Mouse (Mus musculus): ENCODE results near the gene Ksr2. TPM values are rescaled to one million over a fixed set of nuclear protein-coding genes. Genes with fewer than 3 reads are reported as not detected.
"Not testable (repeated sequence)": the region's sequence is repeated elsewhere in the genome, so short reads cannot be mapped to it uniquely, and the experiment has no call there.

Gene Ksr2
- polyA plus RNA-seq, 1 experiment from 2014 or later = 0.09 TPM

DNA sequence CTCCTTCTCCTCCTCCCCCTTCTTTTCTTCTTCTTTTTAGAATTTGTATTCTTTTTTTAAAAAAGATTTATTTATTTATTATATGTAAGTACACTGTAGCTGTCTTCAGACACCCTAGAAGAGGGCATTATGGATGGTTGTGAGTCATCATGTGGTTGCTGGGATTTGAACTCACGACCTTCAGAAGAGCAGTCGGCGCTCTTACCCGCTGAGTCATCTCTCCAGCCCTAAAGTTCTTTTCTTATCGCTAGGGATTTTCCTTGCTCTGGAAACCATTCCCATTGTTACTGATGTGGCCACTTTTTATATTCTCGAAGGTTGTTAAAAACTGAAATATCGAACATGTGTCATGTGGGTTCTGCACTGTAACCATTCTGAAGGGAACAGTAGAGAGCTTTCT is 19.7 kb downstream of the Ksr2 start:
- not testable (repeated sequence) for H3K4me2 ChIP-seq (ENCODE audit: low read depth, low read length); H3K9ac ChIP-seq (ENCODE audit: low read length); H3K27ac ChIP-seq (ENCODE audit: low read length); H3K36me3 ChIP-seq (ENCODE audit: control insufficient read depth, insufficient read depth, low read length); H3K27me3 ChIP-seq (ENCODE audit: control insufficient read depth, insufficient read depth, low read depth, low read length); H3K9me3 ChIP-seq (ENCODE audit: control insufficient read depth, low read length); H3K4me1 ChIP-seq (replicated peaks; ENCODE audit: control insufficient read depth, insufficient read depth, low read length); H3K4me3 ChIP-seq (ENCODE audit: low read length); ATAC-seq (ENCODE audit: low read depth)
- 86% methylated on average over 7 of the region's 7 CpGs for WGBS

DNA sequence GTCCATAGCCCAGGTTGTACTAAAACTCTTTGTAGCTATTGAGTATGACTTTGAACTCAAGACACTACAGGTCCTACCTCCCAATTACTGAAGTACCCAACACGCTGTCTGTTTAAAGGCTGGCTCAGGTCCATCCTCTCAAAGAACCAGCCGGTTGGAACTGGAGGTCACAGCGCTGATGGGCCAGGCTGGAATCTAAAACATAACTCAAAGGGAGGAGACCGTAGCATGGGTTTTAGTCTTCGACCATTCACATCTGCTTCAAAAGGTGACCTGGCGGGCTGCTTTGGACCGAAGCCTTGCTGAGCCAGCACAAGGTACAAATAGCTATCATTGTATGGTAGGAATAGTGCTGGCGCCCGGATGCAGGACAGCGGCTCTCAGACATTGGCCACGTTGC is 26.5 kb downstream of the Ksr2 start:
- no peak overlapping the region for H3K4me3 ChIP-seq (ENCODE audit: low read length)
- H3K9me3 ChIP-seq (ENCODE audit: control insufficient read depth, low read length) = no peaks in the 10 kb centered on the region
- WGBS = 90% methylated on average over 11 of the region's 11 CpGs
- H3K27me3 ChIP-seq (ENCODE audit: control insufficient read depth, insufficient read depth, low read depth, low read length) = no peaks in the 10 kb centered on the region
- no peak overlapping the region for H3K9ac ChIP-seq (ENCODE audit: low read length)
- H3K27ac ChIP-seq (ENCODE audit: low read length) = no peak overlapping the region
- no peaks in the 10 kb centered on the region for H3K36me3 ChIP-seq (ENCODE audit: control insufficient read depth, insufficient read depth, low read length)
- no peak overlapping the region for H3K4me2 ChIP-seq (ENCODE audit: low read depth, low read length)
- no peak for ATAC-seq (ENCODE audit: low read depth)
- no peaks in the 10 kb centered on the region for H3K4me1 ChIP-seq (replicated peaks; ENCODE audit: control insufficient read depth, insufficient read depth, low read length)

DNA sequence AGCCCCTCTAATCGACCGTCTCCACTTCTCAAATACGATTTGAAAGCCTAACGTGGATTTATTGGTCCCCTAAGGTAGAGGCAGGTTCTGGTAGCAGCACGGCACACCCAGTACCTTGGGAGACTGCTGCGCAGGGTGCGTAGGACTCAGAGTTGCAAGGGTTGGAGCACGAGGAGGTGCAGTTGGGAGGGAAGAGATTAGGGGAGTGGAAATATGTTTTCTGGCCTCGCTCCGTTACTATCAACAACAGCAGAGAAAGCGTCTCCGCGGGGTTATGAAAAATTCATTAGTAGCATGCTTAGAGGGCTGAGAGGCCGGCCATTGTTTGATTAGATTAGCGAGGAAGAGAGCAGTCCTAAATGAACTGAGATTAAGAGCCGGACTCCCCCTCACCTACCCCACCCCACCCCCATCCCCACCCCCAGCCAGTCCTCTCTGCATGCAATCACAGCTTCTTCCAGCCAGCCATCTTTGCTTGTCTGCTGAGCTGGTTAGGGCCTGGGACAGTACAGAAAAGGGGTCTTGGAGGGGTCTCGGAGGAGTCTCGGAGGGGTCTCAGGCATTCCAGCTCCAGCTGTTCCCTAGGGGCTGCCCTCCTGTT is 27.5 kb downstream of the Ksr2 start:
- no peak for ATAC-seq (ENCODE audit: low read depth)
- 53% methylated on average over 18 of the region's 18 CpGs for WGBS
- no peak overlapping the region for H3K27ac ChIP-seq (ENCODE audit: low read length)
- no peak overlapping the region for H3K4me3 ChIP-seq (ENCODE audit: low read length)
- H3K4me1 ChIP-seq (replicated peaks; ENCODE audit: control insufficient read depth, insufficient read depth, low read length) = no peaks in the 10 kb centered on the region
- H3K36me3 ChIP-seq (ENCODE audit: control insufficient read depth, insufficient read depth, low read length) = no peaks in the 10 kb centered on the region
- H3K9me3 ChIP-seq (ENCODE audit: control insufficient read depth, low read length) = no peaks in the 10 kb centered on the region
- no peak overlapping the region for H3K4me2 ChIP-seq (ENCODE audit: low read depth, low read length)
- H3K9ac ChIP-seq (ENCODE audit: low read length) = no peak overlapping the region
- no peaks in the 10 kb centered on the region for H3K27me3 ChIP-seq (ENCODE audit: control insufficient read depth, insufficient read depth, low read depth, low read length)

DNA sequence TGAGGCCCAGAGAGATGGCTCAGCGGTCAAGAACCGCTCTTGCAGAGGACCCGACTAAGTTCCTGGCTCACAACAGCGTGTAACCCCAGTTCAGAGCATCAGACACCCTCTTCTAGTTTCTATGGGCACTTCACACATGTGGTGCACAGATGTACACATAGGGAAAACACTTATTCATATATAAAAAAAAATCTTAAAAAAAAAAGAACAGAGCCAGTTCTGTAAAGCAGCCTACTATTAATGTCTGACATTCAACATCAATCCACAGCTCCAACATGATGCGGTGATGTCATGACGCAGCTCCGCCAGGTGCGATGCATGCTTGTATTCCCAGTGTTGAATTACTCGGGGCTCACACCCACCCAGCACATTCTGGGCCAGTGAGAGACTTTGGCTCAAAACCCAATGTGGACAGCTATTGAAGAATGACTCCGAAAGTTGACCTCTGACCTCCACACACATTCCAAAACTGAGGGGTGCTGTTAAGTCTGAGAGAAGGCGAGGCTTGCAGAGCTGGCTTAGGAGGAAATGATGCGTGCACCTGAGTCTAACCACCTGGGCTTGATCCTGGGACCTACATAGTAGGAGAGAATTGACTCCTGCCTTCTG is 28.5 kb downstream of the Ksr2 start:
- Histone ChIP-seq H3K9ac (ENCODE audit: low read length) (no peak overlapping the region), H3K4me2 (ENCODE audit: low read depth, low read length) (no peak overlapping the region), H3K36me3 (ENCODE audit: control insufficient read depth, insufficient read depth, low read length) (no peaks in the 10 kb centered on the region), H3K9me3 (ENCODE audit: control insufficient read depth, low read length) (no peaks in the 10 kb centered on the region), H3K4me3 (ENCODE audit: low read length) (no peak overlapping the region), H3K4me1 (replicated peaks; ENCODE audit: control insufficient read depth, insufficient read depth, low read length) (no peaks in the 10 kb centered on the region), H3K27me3 (ENCODE audit: control insufficient read depth, insufficient read depth, low read depth, low read length) (no peaks in the 10 kb centered on the region), H3K27ac (ENCODE audit: low read length) (no peak overlapping the region)
- WGBS = 73% methylated on average over 12 of the region's 12 CpGs
- ATAC-seq (ENCODE audit: low read depth) = no peak

DNA sequence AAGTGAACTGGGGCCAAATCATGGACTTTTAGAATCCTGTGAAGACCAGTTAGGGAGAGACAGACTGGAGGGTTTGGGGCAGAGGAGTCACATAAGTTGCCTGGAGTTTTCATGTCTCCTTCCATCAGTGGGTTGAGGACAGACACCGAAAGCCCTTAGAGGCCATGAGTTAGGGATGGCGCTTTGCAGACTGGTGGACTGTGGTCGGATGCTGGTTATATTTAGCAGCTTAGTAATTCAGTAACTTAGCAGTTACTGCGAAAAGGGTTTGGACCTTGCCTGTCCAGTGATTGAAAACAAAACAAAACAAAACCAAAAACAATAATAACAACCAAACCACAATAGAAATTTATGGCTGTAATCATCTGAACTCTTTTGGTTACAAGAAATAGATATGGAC is 29.3 kb downstream of the Ksr2 start:
- Histone ChIP-seq H3K27me3 (ENCODE audit: control insufficient read depth, insufficient read depth, low read depth, low read length) (no peaks in the 10 kb centered on the region), H3K27ac (ENCODE audit: low read length) (no peak overlapping the region), H3K4me2 (ENCODE audit: low read depth, low read length) (no peak overlapping the region), H3K4me3 (ENCODE audit: low read length) (no peak overlapping the region), H3K36me3 (ENCODE audit: control insufficient read depth, insufficient read depth, low read length) (no peaks in the 10 kb centered on the region), H3K9ac (ENCODE audit: low read length) (no peak overlapping the region), H3K4me1 (replicated peaks; ENCODE audit: control insufficient read depth, insufficient read depth, low read length) (no peaks in the 10 kb centered on the region), H3K9me3 (ENCODE audit: control insufficient read depth, low read length) (no peaks in the 10 kb centered on the region)
- WGBS = 89% methylated on average over 4 of the region's 4 CpGs
- ATAC-seq (ENCODE audit: low read depth) = no peak

DNA sequence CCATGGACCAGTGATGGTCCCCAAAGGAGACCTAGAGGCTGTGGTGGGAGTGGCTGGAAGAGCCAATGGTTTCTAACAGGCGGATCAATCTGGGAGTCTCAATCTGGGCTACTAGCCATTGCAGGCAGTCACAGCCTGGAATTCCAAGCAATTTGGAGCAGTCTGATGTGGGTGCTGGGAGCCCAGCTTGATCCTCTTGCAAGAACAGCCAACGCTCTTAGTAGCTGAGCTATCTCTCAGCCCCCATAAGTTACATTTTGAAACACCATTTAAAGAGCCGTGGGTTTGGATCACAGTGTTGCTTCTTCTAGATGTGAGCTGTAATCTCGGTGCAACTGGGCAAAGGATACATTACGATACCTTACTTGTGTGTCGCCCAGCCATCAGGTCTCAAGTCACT is 30.1 kb downstream of the Ksr2 start:
- Histone ChIP-seq H3K9ac (ENCODE audit: low read length) (no peak overlapping the region), H3K9me3 (ENCODE audit: control insufficient read depth, low read length) (no peaks in the 10 kb centered on the region), H3K36me3 (ENCODE audit: control insufficient read depth, insufficient read depth, low read length) (no peaks in the 10 kb centered on the region), H3K4me3 (ENCODE audit: low read length) (no peak overlapping the region), H3K4me1 (replicated peaks; ENCODE audit: control insufficient read depth, insufficient read depth, low read length) (no peaks in the 10 kb centered on the region), H3K27me3 (ENCODE audit: control insufficient read depth, insufficient read depth, low read depth, low read length) (no peaks in the 10 kb centered on the region), H3K4me2 (ENCODE audit: low read depth, low read length) (no peak overlapping the region), H3K27ac (ENCODE audit: low read length) (no peak overlapping the region)
- WGBS = 85% methylated on average over 6 of the region's 6 CpGs
- ATAC-seq (ENCODE audit: low read depth) = no peak

DNA sequence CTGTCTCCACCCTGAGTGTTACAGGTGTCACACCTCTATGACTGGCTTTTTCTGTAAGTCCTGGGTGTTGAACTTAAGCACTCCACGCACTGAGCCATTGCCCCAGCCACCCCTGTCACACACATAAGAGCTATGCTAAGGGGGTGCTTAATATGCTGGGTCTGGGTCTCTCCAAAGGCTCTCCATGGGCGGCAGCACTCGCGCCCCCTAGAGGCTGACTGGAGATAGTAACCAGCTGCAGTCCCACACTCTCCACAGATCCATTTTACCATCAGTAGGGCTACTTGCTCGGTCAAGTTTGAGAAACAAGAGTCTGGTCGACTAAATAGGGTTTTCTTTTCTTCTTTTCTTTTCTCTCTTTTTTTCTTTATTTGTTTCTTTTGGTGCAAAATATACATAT is 33.9 kb downstream of the Ksr2 start:
- Histone ChIP-seq H3K9me3 (ENCODE audit: control insufficient read depth, low read length) (no peaks in the 10 kb centered on the region), H3K9ac (ENCODE audit: low read length) (no peak overlapping the region), H3K4me2 (ENCODE audit: low read depth, low read length) (no peak overlapping the region), H3K4me3 (ENCODE audit: low read length) (no peak overlapping the region), H3K27me3 (ENCODE audit: control insufficient read depth, insufficient read depth, low read depth, low read length) (no peaks in the 10 kb centered on the region), H3K27ac (ENCODE audit: low read length) (no peak overlapping the region), H3K4me1 (replicated peaks; ENCODE audit: control insufficient read depth, insufficient read depth, low read length) (no peaks in the 10 kb centered on the region), H3K36me3 (ENCODE audit: control insufficient read depth, insufficient read depth, low read length) (no peaks in the 10 kb centered on the region)
- no peak for ATAC-seq (ENCODE audit: low read depth)
- WGBS = 41% methylated on average over 6 of the region's 6 CpGs

DNA sequence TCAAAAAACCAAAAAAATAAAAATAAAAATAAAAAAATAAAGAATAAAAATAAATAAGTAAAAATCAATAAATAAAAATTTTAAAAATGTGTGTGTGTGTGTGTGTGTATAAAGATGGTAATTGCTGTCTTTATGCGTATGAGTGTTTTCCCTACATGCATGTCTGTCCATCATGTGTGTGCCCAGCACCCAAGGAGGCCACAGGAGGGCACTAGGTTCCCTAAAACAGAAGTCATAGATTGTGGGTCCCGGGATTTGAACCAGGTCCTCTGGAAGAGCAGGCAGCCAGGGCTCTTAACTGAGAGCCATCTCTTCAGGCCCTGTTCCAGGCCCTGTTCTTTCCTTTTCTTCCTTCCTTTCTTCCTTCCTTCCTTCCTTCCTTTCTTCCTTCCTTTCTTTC is 38.2 kb downstream of the Ksr2 start:
- 81% methylated on average over 2 of the region's 2 CpGs for whole genome bisulfite sequencing
- no peaks in the 10 kb centered on the region for H3K4me1 ChIP-seq (replicated peaks; ENCODE audit: control insufficient read depth, insufficient read depth, low read length)
- H3K27ac ChIP-seq (ENCODE audit: low read length) = no peak overlapping the region
- H3K9ac ChIP-seq (ENCODE audit: low read length) = no peak overlapping the region
- H3K27me3 ChIP-seq (ENCODE audit: control insufficient read depth, insufficient read depth, low read depth, low read length) = no peaks in the 10 kb centered on the region
- H3K9me3 ChIP-seq (ENCODE audit: control insufficient read depth, low read length) = no peaks in the 10 kb centered on the region
- no peaks in the 10 kb centered on the region for H3K36me3 ChIP-seq (ENCODE audit: control insufficient read depth, insufficient read depth, low read length)
- no peak overlapping the region for H3K4me3 ChIP-seq (ENCODE audit: low read length)
- no peak overlapping the region for H3K4me2 ChIP-seq (ENCODE audit: low read depth, low read length)
- no peak for ATAC-seq (ENCODE audit: low read depth)

DNA sequence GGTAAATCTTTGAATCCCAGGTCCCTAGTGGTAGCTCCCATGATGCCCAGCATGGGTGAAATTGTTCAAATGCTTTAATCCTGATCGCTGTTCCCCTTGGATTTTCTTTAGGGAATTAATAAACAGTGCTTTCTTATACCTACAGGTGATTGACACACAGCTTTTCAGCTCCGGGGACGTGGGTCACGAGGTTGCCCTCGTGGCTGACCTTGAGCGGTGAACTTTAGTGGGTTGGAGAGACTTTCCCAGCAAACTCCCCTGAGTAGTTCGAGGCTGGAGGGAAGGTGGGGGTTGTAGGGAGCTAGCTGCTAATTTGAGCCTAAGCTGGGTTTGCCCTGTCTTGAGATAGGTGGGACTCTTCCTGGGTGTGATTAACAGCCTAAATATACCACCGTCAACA is 41.7 kb downstream of the Ksr2 start:
- 64% methylated on average over 8 of the region's 8 CpGs for WGBS
- Histone ChIP-seq H3K27ac (ENCODE audit: low read length) (no peak overlapping the region), H3K4me1 (replicated peaks; ENCODE audit: control insufficient read depth, insufficient read depth, low read length) (no peaks in the 10 kb centered on the region), H3K9ac (ENCODE audit: low read length) (no peak overlapping the region), H3K27me3 (ENCODE audit: control insufficient read depth, insufficient read depth, low read depth, low read length) (no peaks in the 10 kb centered on the region), H3K4me2 (ENCODE audit: low read depth, low read length) (no peak overlapping the region), H3K4me3 (ENCODE audit: low read length) (no peak overlapping the region), H3K36me3 (ENCODE audit: control insufficient read depth, insufficient read depth, low read length) (no peaks in the 10 kb centered on the region), H3K9me3 (ENCODE audit: control insufficient read depth, low read length) (no peaks in the 10 kb centered on the region)
- no peak for ATAC-seq (ENCODE audit: low read depth)

DNA sequence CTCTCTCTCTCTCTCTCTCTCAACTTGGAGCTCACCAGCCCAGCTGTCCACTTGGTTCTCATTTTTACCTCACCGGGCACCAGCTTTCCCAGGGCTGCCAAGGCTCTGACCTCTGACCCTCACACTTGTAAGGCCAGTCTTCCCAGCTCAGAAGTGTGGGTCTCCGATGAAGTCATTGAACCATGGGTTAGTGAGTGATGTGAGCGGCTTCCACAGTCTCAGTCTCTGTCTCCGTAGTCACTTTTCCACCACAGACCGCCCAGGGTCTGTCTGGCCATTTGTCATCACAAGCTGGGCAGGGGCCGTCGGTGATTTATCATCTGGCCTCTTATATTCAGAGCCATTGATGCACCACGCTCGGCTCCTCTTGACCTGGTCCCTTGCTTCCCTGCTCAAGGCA is 43.3 kb downstream of the Ksr2 start:
- H3K27ac ChIP-seq (ENCODE audit: low read length) = no peak overlapping the region
- no peak for ATAC-seq (ENCODE audit: low read depth)
- WGBS = 22% methylated on average over 9 of the region's 9 CpGs

More for the DNA sequence above, 43.3 kb downstream of the Ksr2 start:
- Histone ChIP-seq H3K4me2 (ENCODE audit: low read depth, low read length) (no peak overlapping the region), H3K9me3 (ENCODE audit: control insufficient read depth, low read length) (no peaks in the 10 kb centered on the region), H3K4me1 (replicated peaks; ENCODE audit: control insufficient read depth, insufficient read depth, low read length) (no peaks in the 10 kb centered on the region), H3K27me3 (ENCODE audit: control insufficient read depth, insufficient read depth, low read depth, low read length) (no peaks in the 10 kb centered on the region), H3K36me3 (ENCODE audit: control insufficient read depth, insufficient read depth, low read length) (no peaks in the 10 kb centered on the region), H3K4me3 (ENCODE audit: low read length) (no peak overlapping the region), H3K9ac (ENCODE audit: low read length) (no peak overlapping the region)

All from lung, embryonic 16.5 days (tissue).